Mouse (Mus musculus) midbrain, postnatal 0 days (tissue): ENCODE measurements around the gene Pde1b. TPM values are rescaled to one million over a fixed set of nuclear protein-coding genes. Genes with fewer than 3 reads are reported as not detected.
A peak's percentile ranks its signal among the peaks of the same experiment; 100 is the strongest.

Experiments used
- ATAC-seq: fragments of 200-750 bp; cut with Nextera tagmentation; 2 replicates; pipeline ENCODE4 v1.8.0; 2017; ENCODE audit warnings: moderate number of reproducible peaks, mild to moderate bottlenecking, moderate TSS enrichment, moderate library complexity; ENCODE audit not compliant: low FRiP score
- DNase-seq: peaks from one replicate; pipeline ENCODE4 v3.0.0-alpha.2; 2015; ENCODE audit warnings: low spot score
- H3K27ac ChIP-seq: fragments of 300-500 bp; sonication (generic); 2 replicates; pipeline ENCODE4 v1.5.1; 2014; ENCODE audit warnings: low read depth, mild to moderate bottlenecking, low read length, mixed read lengths
- H3K27me3 ChIP-seq: fragments of 300-500 bp; sonication (generic); 2 replicates; pipeline ENCODE4 v1.6.1; 2014; ENCODE audit warnings: low read length, control low read depth, mixed read lengths; ENCODE audit not compliant: insufficient read depth
- H3K36me3 ChIP-seq: fragments of 300-500 bp; sonication (generic); 2 replicates; pipeline ENCODE4 v1.6.1; 2014; ENCODE audit warnings: low read length, control low read depth, mixed read lengths; ENCODE audit not compliant: insufficient read depth
- H3K4me1 ChIP-seq: fragments of 300-500 bp; sonication (generic); 2 replicates; pipeline ENCODE4 v1.6.1; 2014; ENCODE audit warnings: mild to moderate bottlenecking, control low read depth, antibody characterized with exemption, low read length, mixed read lengths; ENCODE audit not compliant: insufficient read depth
- H3K4me2 ChIP-seq: fragments of 300-500 bp; sonication (generic); 2 replicates; pipeline ENCODE4 v1.6.1; 2014; ENCODE audit warnings: low read depth, mild to moderate bottlenecking, low read length, mixed read lengths; ENCODE audit not compliant: poor library complexity, severe bottlenecking
- H3K4me3 ChIP-seq: fragments of 300-500 bp; sonication (generic); 2 replicates; pipeline ENCODE4 v1.5.1; 2014; ENCODE audit warnings: low read depth, mild to moderate bottlenecking, low read length, moderate library complexity
- H3K9ac ChIP-seq: fragments of 300-500 bp; sonication (generic); replicated peaks from 2 replicates; pipeline ENCODE4 v1.6.1; 2014; ENCODE audit warnings: mild to moderate bottlenecking, low read length, moderate library complexity, mixed read lengths; ENCODE audit not compliant: poor library complexity, severe bottlenecking
- H3K9me3 ChIP-seq: fragments of 300-500 bp; sonication (generic); 2 replicates; pipeline ENCODE4 v1.6.1; 2016; ENCODE audit warnings: low read length, control low read depth
- CTCF ChIP-seq: IDR thresholded peaks from 2 replicates; pipeline ENCODE4 v1.5.1; 2016; ENCODE audit warnings: antibody characterized with exemption, mild to moderate bottlenecking
- WGBS: fragments of 180-500 bp; shearing (Covaris S2); extraction: QIAGEN DNeasy Blood & Tissue Kit; methylation state at CpG from one replicate; pipeline ENCODE4 v1.1.7; 2014; 5-methylcytosine and 5-hydroxymethylcytosine counted together
- polyA plus RNA-seq: library from polyadenylated mRNA; unstranded; fragments of >200 nt; fragmentation: Nextera tagmentation; extraction: Ambion mirVana; gene quantifications from 2 replicates; pipeline ENCODE4 v1.2.1, GENCODE M21; 2015
- total RNA-seq: library from RNA; depleted of rRNA; stranded (reverse); fragments of >200 nt; gene quantifications from 2 replicates; pipeline ENCODE4 v1.2.3, GENCODE M21; 2014

Gene Pde1b
- total and polyA plus RNA-seq, 2 experiments from 2014 or later: 69.3 to 112 TPM

- DNase-seq: peak; percentile 31
- H3K4me3 ChIP-seq: no peak overlapping the region
- no peak for TF ChIP-seq CTCF
Measured at GRCm38 (mm10) chr15:103522458-103523099, 19.7 kb downstream of the Pde1b start.

GRCm38 (mm10) chr15:103523156-103523555 is 20.3 kb downstream of the Pde1b start:
- no peak overlapping the region for H3K4me2 ChIP-seq
- 0 out of 2 replicates have a peak overlapping the region, but pooled peaks have one; percentile 26 for H3K27ac ChIP-seq
- no peak overlapping the region for H3K4me3 ChIP-seq
- peak; percentile 27 for ATAC-seq
- H3K27me3 ChIP-seq: no peaks in the 10 kb centered on the region
- no peak for TF ChIP-seq CTCF
- peaks cover 13% of the 10 kb centered on the region for H3K4me1 ChIP-seq
- DNase-seq: peak; percentile 42
- H3K9ac ChIP-seq: no peak overlapping the region
- H3K9me3 ChIP-seq: no peaks in the 10 kb centered on the region
- peaks cover 32% of the 10 kb centered on the region for H3K36me3 ChIP-seq
- WGBS: 36% methylated on average over 3 of the region's 3 CpGs

More at GRCm38 (mm10) chr15:103522458-103523099, 19.7 kb downstream of the Pde1b start:
- ATAC-seq: peak; percentile 39; the same call in 1 of the 2 replicates
- Histone ChIP-seq H3K27ac (0 out of 2 replicates have a peak overlapping the region, but pooled peaks have one; percentile 26), H3K9ac (no peak overlapping the region), H3K27me3 (no peaks in the 10 kb centered on the region), H3K9me3 (no peaks in the 10 kb centered on the region), H3K36me3 (peaks cover 32% of the 10 kb centered on the region), H3K4me2 (no peak overlapping the region), H3K4me1 (peaks cover 13% of the 10 kb centered on the region)
- 44% methylated on average over 3 of the region's 3 CpGs for WGBS

GRCm38 (mm10) chr15:103530372-103530771 is 27.5 kb downstream of the Pde1b start:
- H3K9ac ChIP-seq: no peak overlapping the region
- peaks cover 40% of the 10 kb centered on the region for H3K36me3 ChIP-seq
- H3K27ac ChIP-seq: peak overlapping the region; percentile 40
- ATAC-seq: peak; percentile 74
- H3K27me3 ChIP-seq: no peaks in the 10 kb centered on the region
- H3K4me1 ChIP-seq: no peaks in the 10 kb centered on the region
- peak; percentile 98 for TF ChIP-seq CTCF
- DNase-seq: peak; percentile 89
- H3K9me3 ChIP-seq: no peaks in the 10 kb centered on the region
- no peak overlapping the region for H3K4me2 ChIP-seq
- 7% methylated on average over 5 of the region's 5 CpGs for WGBS
- no peak overlapping the region for H3K4me3 ChIP-seq

- Histone ChIP-seq H3K9me3 (no peaks in the 10 kb centered on the region), H3K27ac (no peak overlapping the region), H3K27me3 (no peaks in the 10 kb centered on the region), H3K4me3 (no peak overlapping the region), H3K36me3 (peaks cover 21% of the 10 kb centered on the region), H3K4me2 (no peak overlapping the region), H3K9ac (no peak overlapping the region), H3K4me1 (peaks cover 3% of the 10 kb centered on the region; the same call in 1 of the 2 replicates)
- DNase-seq (no peak), ATAC-seq (no peak)
- no peak for TF ChIP-seq CTCF
- 94% methylated on average over 7 of the region's 7 CpGs for WGBS
Measured at GRCm38 (mm10) chr15:103534054-103534620, 31.3 kb downstream of the Pde1b start.

- ATAC-seq (no peak), DNase-seq (no peak)
- Histone ChIP-seq H3K4me2 (no peak overlapping the region), H3K9me3 (no peaks in the 10 kb centered on the region), H3K4me1 (peaks cover 3% of the 10 kb centered on the region; the same call in 1 of the 2 replicates), H3K4me3 (no peak overlapping the region), H3K9ac (no peak overlapping the region), H3K27me3 (no peaks in the 10 kb centered on the region), H3K36me3 (peaks cover 15% of the 10 kb centered on the region), H3K27ac (no peak overlapping the region)
- no peak for TF ChIP-seq CTCF
- WGBS: 72% methylated on average over 2 of the region's 2 CpGs
Measured at GRCm38 (mm10) chr15:103535030-103535429, 32.2 kb downstream of the Pde1b start.

- Histone ChIP-seq H3K4me2 (0 out of 2 replicates have a peak overlapping the region, but pooled peaks have one; percentile 77), H3K36me3 (peaks cover 15% of the 10 kb centered on the region), H3K4me3 (no peak overlapping the region), H3K9ac (no peak overlapping the region), H3K4me1 (peaks cover 3% of the 10 kb centered on the region; the same call in 1 of the 2 replicates), H3K9me3 (no peaks in the 10 kb centered on the region), H3K27me3 (no peaks in the 10 kb centered on the region), H3K27ac (no peak overlapping the region)
- no peak for TF ChIP-seq CTCF
- WGBS: 58% methylated on average over 1 of the region's 1 CpGs
- ATAC-seq (no peak), DNase-seq (no peak)
Measured at GRCm38 (mm10) chr15:103535786-103536185, 33.0 kb downstream of the Pde1b start.
